Mouse (Mus musculus): ENCODE data around the gene Myd88.
"Not testable (repeated sequence)": the region's sequence is repeated elsewhere in the genome, so short reads cannot be mapped to it uniquely, and the experiment has no call there.

The Myd88 gene

DNA sequence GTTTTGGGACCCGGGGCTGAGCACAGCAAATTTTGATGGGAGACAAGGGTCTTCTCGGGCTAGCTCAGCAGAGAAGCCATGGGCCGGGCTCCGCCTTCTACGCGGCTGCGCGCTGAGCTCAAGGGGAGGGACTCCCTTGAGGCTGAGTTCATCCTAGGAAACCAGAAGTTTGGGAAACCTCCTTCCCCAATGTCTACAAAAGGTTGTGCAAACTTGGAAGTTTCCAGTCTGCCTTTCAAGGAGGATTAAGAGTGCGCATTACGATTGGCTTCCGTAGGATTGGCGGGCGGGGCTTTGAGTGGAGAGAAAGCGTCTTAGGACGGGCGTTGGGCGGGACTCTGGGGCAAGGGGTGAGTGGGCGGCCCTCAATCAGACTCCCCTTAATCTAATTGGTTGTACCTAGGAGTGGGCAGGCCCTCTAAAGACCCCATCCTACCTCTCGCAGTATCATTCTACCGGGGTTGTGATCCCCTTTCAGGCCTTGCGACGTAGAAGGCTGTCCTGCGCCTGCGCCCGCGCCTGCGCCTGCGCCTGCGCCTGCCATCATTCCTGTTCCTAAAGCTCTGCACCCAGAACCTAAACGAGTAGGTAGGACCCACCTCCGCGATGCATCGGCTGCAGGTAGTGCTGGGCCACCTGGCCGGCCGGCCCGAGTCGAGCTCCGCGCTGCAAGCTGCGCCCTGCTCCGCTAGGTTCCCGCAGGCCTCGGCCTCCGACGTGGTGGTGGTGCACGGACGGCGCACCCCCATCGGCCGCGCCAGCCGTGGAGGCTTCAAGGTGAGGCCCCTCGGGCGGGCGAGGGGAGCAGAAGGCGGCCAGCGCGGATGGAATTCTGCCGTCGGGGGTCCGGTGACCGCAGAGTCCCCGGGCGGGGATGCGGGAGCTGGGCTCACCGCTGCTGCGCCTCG lies at the start of gene Myd88:
TSS of gene Myd88 (minus strand) at position 503 of the 908 bp plus-strand sequence.
- DNase-seq, result peak; percentile 87 to 93

- DNase-seq, result no peak
Observed at GRCm38 (mm10) chr9:119390214-119390613, 49.0 kb upstream of the Myd88 start.

DNA sequence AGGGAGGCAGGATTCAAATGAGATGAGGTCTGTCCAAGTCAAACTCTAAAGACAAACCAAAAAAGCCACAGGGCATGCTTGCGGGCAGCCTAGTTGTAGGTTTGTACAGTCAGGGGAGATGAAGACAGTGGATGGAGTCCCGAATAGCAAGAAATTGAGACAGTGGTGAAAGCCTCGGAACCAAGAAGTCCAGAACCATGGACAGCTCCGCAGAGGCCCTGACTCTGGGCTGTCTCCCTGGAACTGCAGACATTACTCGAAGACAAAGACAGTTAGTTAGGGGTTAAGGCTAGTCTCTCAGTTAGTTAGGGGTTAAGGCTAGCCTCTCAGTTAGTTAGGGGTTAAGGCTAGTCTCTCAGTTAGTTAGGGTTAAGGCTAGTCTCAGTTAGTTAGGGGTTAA lies 47.7 kb upstream of the Myd88 start:
- DNase-seq, result no peak

GRCm38 (mm10) chr9:119382603-119383002 lies 41.4 kb upstream of the Myd88 start:
- no peak for DNase-seq

GRCm38 (mm10) chr9:119378231-119378630 lies 37.0 kb upstream of the Myd88 start:
- no peak for DNase-seq

GRCm38 (mm10) chr9:119375556-119375955 lies 34.3 kb upstream of the Myd88 start:
- DNase-seq, result no peak

GRCm38 (mm10) chr9:119375008-119375407 lies 33.8 kb upstream of the Myd88 start:
- DNase-seq, result no peak

DNA sequence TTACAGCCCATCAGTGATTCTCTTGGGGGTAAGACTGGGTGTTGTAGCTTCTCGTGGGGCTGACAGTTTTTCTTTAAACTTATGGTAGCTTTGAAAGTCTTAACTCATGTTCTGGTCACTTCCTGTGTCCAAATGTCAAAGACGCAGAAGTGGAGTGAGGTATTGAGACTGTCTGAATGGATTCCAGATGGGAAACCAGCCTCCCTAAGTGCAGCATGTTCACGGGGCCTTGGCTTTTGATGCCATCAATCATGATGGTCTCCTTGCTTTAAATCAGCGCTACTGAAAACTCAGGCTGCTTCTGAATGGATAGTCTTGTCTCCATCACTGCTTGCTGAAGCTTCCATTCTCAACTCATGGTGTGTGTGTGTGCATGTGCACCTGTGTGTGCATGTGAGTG lies 30.0 kb upstream of the Myd88 start:
- DNase-seq, result no peak

- not testable (repeated sequence) for DNase-seq
Observed at GRCm38 (mm10) chr9:119370770-119371169, 29.6 kb upstream of the Myd88 start.

- DNase-seq, result no peak
Observed at GRCm38 (mm10) chr9:119368367-119368766, 27.2 kb upstream of the Myd88 start.

GRCm38 (mm10) chr9:119365284-119365683 lies 24.1 kb upstream of the Myd88 start, which contains the start of gene Slc22a14:
Slc22a14 (minus strand) TSS chr9:119365553.
- no peak for DNase-seq

- no peak for DNase-seq
Observed at GRCm38 (mm10) chr9:119363229-119363628, 22.0 kb upstream of the Myd88 start.

DNA sequence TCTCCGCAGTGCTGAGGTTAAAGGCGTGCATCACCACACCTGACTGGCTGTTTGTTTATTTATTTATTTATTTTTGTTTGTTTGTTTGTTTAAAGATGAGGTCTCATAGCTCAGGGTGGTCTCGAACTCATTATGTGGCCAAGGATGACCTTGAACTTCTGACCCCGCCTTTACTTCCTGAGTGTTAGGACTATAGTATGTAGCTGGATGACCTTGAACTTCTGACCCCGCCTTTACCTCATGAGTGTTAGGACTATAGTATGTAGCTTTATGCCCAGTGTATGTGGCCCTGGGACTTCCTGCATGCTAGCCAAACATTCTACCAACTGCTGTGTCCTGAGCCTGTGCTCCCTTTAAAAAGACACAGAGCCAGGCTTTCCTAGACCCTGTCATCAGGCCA lies 20.2 kb upstream of the Myd88 start:
- no peak for DNase-seq

DNA sequence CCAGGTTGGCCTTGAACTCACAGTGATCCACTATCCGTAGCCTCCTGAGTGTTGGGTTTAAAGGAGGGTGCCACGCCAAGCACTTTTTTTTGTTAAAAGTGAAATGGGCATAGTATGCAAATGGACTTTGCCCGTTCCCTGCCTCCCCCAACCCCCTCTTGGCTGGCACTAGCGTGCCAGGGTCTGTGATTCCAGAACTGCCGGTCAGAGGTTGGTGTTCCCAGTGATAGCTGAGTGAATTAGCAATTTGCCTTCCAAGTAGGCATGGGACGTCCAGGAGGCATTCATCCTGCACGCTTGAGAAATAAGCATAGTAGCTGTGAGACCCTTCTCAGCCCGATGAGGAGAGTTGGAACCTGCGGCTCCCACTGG lies 16.8 kb upstream of the Myd88 start:
- peak in 1 of 2 experiments; percentile 29 for DNase-seq

GRCm38 (mm10) chr9:119357331-119358057 lies 16.3 kb upstream of the Myd88 start, which contains the start of gene Xylb:
Xylb (plus strand) TSS chr9:119357381.
- DNase-seq, result peak; percentile 97 to 98

- DNase-seq, result no peak
Observed at GRCm38 (mm10) chr9:119355943-119356342, 14.7 kb upstream of the Myd88 start.

DNA sequence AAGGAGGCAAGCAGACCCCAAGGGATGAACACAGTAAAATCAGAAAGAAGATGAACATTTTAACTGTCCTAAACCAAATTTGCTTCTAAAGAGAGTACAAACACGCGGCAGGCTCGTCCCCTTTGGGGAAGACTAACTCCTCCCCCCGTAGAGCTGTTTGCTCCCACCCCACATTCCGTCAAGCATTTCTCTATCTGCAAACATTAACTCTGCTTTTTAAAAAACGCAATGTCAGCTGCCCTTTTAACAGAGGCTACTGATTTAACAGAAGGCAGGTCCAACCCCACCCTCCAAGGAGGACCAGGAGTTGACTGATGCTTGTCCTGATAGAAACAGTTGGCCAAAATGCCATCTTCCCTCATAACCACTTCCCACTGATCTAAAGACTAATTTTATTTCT lies 12.7 kb upstream of the Myd88 start:
- DNase-seq, result no peak

DNA sequence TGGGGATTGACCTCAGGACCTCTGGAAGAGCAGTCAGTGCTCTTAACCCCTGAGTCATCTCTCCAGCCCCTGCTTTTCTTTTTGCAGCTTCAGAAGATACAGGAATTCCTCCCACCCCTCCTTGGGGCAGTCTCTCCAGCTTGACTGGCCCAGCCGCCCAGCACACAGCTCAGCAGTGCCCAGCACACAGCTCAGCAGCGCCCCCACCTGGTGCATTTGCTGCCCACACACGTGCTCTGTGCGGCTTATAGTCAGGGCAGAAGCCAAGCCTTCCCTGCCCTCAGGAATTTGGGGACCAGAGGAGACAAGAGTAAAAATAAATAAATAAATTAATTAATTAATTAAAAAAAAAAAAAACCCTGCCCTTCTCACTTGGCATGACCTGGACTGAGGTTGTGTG lies 10.8 kb upstream of the Myd88 start:
- DNase-seq, result peak; percentile 86 to 92

- no peak for DNase-seq
Observed at GRCm38 (mm10) chr9:119350947-119351705, 9.9 kb upstream of the Myd88 start.

GRCm38 (mm10) chr9:119350531-119350930 lies 9.3 kb upstream of the Myd88 start:
- no peak for DNase-seq

GRCm38 (mm10) chr9:119346376-119346775 lies 5.2 kb upstream of the Myd88 start:
- no peak for DNase-seq

GRCm38 (mm10) chr9:119342728-119343127 lies 1.5 kb upstream of the Myd88 start:
- no peak for DNase-seq

GRCm38 (mm10) chr9:119340212-119340580 lies 1.0 kb downstream of the Myd88 start:
- DNase-seq, result no peak
